ENCODE assay signal across 9 mouse cellular contexts in the genomic region with DNA sequence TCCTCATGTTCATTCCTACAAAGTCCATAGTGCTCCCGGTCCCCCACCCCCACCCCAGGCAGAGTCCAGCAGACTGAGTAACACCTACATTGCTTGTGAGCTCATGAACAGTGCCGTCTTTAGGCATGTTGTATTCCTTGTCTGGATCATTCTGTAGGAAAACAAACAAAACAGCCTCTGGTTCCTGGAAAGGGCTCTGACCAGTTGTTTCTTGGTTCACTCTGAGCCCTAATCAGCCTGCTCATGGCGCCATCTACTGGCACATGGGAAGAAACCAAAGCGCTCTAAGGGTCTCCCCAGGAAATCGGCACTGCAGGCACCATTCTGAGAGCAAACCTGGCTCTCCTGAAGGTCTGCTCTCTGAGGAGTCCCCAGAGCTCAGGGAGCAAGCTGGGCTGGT. TPM values are rescaled to one million over a fixed set of nuclear protein-coding genes. Genes with fewer than 3 reads are reported as not detected.
DNase-seq lines count a peak whose midpoint lies in the region; ATAC-seq and TF ChIP-seq lines count a peak whose summit lies in the region.
"Had no signal": no experiment of that assay in that cellular context is flagged by ENCODE, and none has a peak within 500 bp of the region (broad histone marks: within the 10 kb centered on the region; RNA-seq: fewer than 3 reads in every experiment).

No protein-coding gene starts in this region.

- H3K4me1 ChIP-seq in cortical plate, adult 2 months (ENCODE audit: control insufficient read depth, insufficient read depth, low read length): no peaks in the 10 kb centered on the region
- H3K4me1 ChIP-seq in hindbrain, embryonic 16.5 days (ENCODE audit: control insufficient read depth, insufficient read depth, low read depth, low read length): no peaks in the 10 kb centered on the region
- H3K4me1 ChIP-seq in lung, adult 2 months (ENCODE audit: control insufficient read depth, insufficient read depth, low read length): no peaks in the 10 kb centered on the region

- H3K27ac ChIP-seq in cortical plate, adult 2 months (ENCODE audit: insufficient read depth, low read length): no peak overlapping the region
- H3K27ac ChIP-seq in hindbrain, embryonic 16.5 days (ENCODE audit: low read depth, low read length): no peak overlapping the region
- H3K27ac ChIP-seq: limb, embryonic 15.5 days had no signal

- WGBS in hindbrain, embryonic 16.5 days: 45% methylated on average over 5 of the region's 5 CpGs
- 34% methylated on average over 5 of the region's 5 CpGs for WGBS in lung, adult 2 months

- peak; percentile 47 to 60 for DNase-seq in cerebellum, postnatal 36 days
- no peak for DNase-seq in cerebellum, adult 11 months
- peak; percentile 53 for DNase-seq in right cerebral cortex, postnatal 14 days
- no peak for DNase-seq in right cerebral cortex, postnatal 25 days
- DNase-seq in lung, adult 2 months: peak; percentile 48
- peak; percentile 77 for DNase-seq in splenic B cell, adult 2 months (ENCODE audit: low read depth, low spot score)

- ATAC-seq in hindbrain, embryonic 16.5 days: peak; percentile 53; the same call in 1 of the 2 replicates

- no peaks in the 10 kb centered on the region for H3K9me3 ChIP-seq in hindbrain, embryonic 16.5 days (ENCODE audit: control insufficient read depth, low read length)
- H3K9me3 ChIP-seq: limb, embryonic 15.5 days had no signal

- no peak overlapping the region for H3K4me2 ChIP-seq in hindbrain, embryonic 16.5 days (ENCODE audit: low read length)
- H3K4me2 ChIP-seq: limb, embryonic 15.5 days had no signal

- H3K27me3 ChIP-seq in hindbrain, embryonic 16.5 days (replicated peaks; ENCODE audit: control insufficient read depth, insufficient read depth, low read length): no peaks in the 10 kb centered on the region
- H3K27me3 ChIP-seq in splenic B cell, adult 2 months (ENCODE audit: control insufficient read depth, insufficient read depth, low read length, poor library complexity, severe bottlenecking): no peaks in the 10 kb centered on the region
- H3K27me3 ChIP-seq: limb, embryonic 15.5 days had no signal

- TF ChIP-seq CTCF in cortical plate, adult 2 months (IDR thresholded peaks at IDR 0.05; ENCODE audit: extremely low read depth, insufficient read depth, low read length): peak; percentile 69
- TF ChIP-seq CTCF in lung, adult 2 months (IDR thresholded peaks at IDR 0.05; ENCODE audit: insufficient read depth, low read length): peak; percentile 76

- no peak overlapping the region for H3K4me3 ChIP-seq in cortical plate, adult 2 months (ENCODE audit: insufficient read depth, low read length)
- no peak overlapping the region for H3K4me3 ChIP-seq in hindbrain, embryonic 16.5 days (ENCODE audit: low read length)
- no peak overlapping the region for H3K4me3 ChIP-seq in lung, adult 2 months (replicated peaks; ENCODE audit: extremely low read depth, low read depth, low read length)
- H3K4me3 ChIP-seq: limb, embryonic 15.5 days had no signal

- TF ChIP-seq POLR2A in cortical plate, adult 2 months (IDR thresholded peaks at IDR 0.05; ENCODE audit: extremely low read depth, insufficient read depth, low read length): no peak
- no peak for TF ChIP-seq POLR2A in lung, adult 2 months (IDR thresholded peaks at IDR 0.05; ENCODE audit: borderline replicate concordance, extremely low read depth, low read depth, low read length)

- H3K36me3 ChIP-seq in hindbrain, embryonic 16.5 days (ENCODE audit: control insufficient read depth, insufficient read depth, low read length): peaks cover 53% of the 10 kb centered on the region
- peaks cover 5% of the 10 kb centered on the region for H3K36me3 ChIP-seq in splenic B cell, adult 2 months (ENCODE audit: control insufficient read depth, insufficient read depth, low read length, poor library complexity, severe bottlenecking)

- no peak overlapping the region; the same call in 1 of the 2 replicates for H3K9ac ChIP-seq in hindbrain, embryonic 16.5 days (ENCODE audit: low read depth, low read length)
- H3K9ac ChIP-seq: limb, embryonic 15.5 days had no signal

RNA-seq across cellular contexts. Expression of a gene that starts 12.7 kb away (rescaled TPM):
- polyA plus RNA-seq in cortical plate, adult 2 months (2012; rRNA removed): 91.3 and 95.8 TPM in 2 replicates
- 122 and 127 TPM in 2 replicates for polyA plus RNA-seq in hindbrain, embryonic 16.5 days (2015; fragmentation: Nextera tagmentation; extraction: Ambion mirVana)
- polyA plus RNA-seq in lung, adult 2 months (2012; rRNA removed): 29.9 and 33.2 TPM in 2 replicates

RNA-seq across cellular contexts. Expression of a gene that starts 13.6 kb away (rescaled TPM):
- polyA plus RNA-seq in cortical plate, adult 2 months (2012; rRNA removed): not detected in 2 replicates
- 0.25 and 1.1 TPM in 2 replicates for polyA plus RNA-seq in hindbrain, embryonic 16.5 days (2015; fragmentation: Nextera tagmentation; extraction: Ambion mirVana)
- 0.10 and 0.18 TPM in 2 replicates for polyA plus RNA-seq in lung, adult 2 months (2012; rRNA removed)

RNA-seq across cellular contexts. Expression of a gene that starts 20.3 kb away (rescaled TPM):
- 63.4 TPM in 2 replicates for polyA plus RNA-seq in cortical plate, adult 2 months (2012; rRNA removed)
- 61.8 and 62.4 TPM in 2 replicates for polyA plus RNA-seq in hindbrain, embryonic 16.5 days (2015; fragmentation: Nextera tagmentation; extraction: Ambion mirVana)
- polyA plus RNA-seq in lung, adult 2 months (2012; rRNA removed): 29.7 and 42.9 TPM in 2 replicates

RNA-seq across cellular contexts. Expression of a gene that starts 40.9 kb away (rescaled TPM):
- 4.2 and 6.6 TPM in 2 replicates for polyA plus RNA-seq in cortical plate, adult 2 months (2012; rRNA removed)
- polyA plus RNA-seq in hindbrain, embryonic 16.5 days (2015; fragmentation: Nextera tagmentation; extraction: Ambion mirVana): 13.2 and 16.2 TPM in 2 replicates
- 78.4 and 114 TPM in 2 replicates for polyA plus RNA-seq in lung, adult 2 months (2012; rRNA removed)

RNA-seq across cellular contexts. Expression of a gene that starts 56.4 kb away (rescaled TPM):
- 0.91 and 1.0 TPM in 2 replicates for polyA plus RNA-seq in cortical plate, adult 2 months (2012; rRNA removed)
- 1.1 and 1.2 TPM in 2 replicates for polyA plus RNA-seq in hindbrain, embryonic 16.5 days (2015; fragmentation: Nextera tagmentation; extraction: Ambion mirVana)
- 3.6 and 16.8 TPM in 2 replicates for polyA plus RNA-seq in lung, adult 2 months (2012; rRNA removed)

Comparison
In these comparisons a context has a peak if more than half of its experiments do, and no peak if none do; other contexts are left out.
1. DNase-seq: peak in cerebellum, postnatal 36 days (2 of 2), right cerebral cortex, postnatal 14 days (single experiment), lung, adult 2 months (single experiment) and splenic B cell, adult 2 months (single experiment); none in cerebellum, adult 11 months (single experiment) and right cerebral cortex, postnatal 25 days (single experiment).